Mouse (Mus musculus): ENCODE results near the gene Ampd2. TPM values are rescaled to one million over a fixed set of nuclear protein-coding genes. Genes with fewer than 3 reads are reported as not detected.

The Ampd2 gene
- polyA plus RNA-seq, 1 experiment from 2014 or later, result 51.9 TPM

- Histone ChIP-seq H3K4me3 (replicated peaks; ENCODE audit: low read length) (peak overlapping the region; percentile 69), H3K27me3 (ENCODE audit: control insufficient read depth, insufficient read depth, low read length) (no peaks in the 10 kb centered on the region), H3K9me3 (replicated peaks; ENCODE audit: control insufficient read depth, low read length) (no peaks in the 10 kb centered on the region), H3K9ac (ENCODE audit: low read length) (peak overlapping the region; percentile 84), H3K4me2 (ENCODE audit: low read depth, low read length) (peak overlapping the region; percentile 99), H3K27ac (ENCODE audit: low read length) (peak overlapping the region; percentile 96), H3K36me3 (ENCODE audit: control insufficient read depth, insufficient read depth, low read length) (peaks cover 5% of the 10 kb centered on the region; the same call in 1 of the 2 replicates), H3K4me1 (ENCODE audit: control insufficient read depth, insufficient read depth, low read length) (peaks cover 53% of the 10 kb centered on the region)
- ATAC-seq (ENCODE audit: insufficient read depth, low FRiP score), result peak; percentile 4; the same call in 1 of the 2 replicates
- 10% methylated on average over 13 of the region's 13 CpGs for WGBS
Observed at GRCm38 (mm10) chr3:108084767-108085270, 1.6 kb downstream of the Ampd2 start.

GRCm38 (mm10) chr3:108083904-108084407 is 2.5 kb downstream of the Ampd2 start:
- ATAC-seq (ENCODE audit: insufficient read depth, low FRiP score), result no peak
- Histone ChIP-seq H3K4me2 (ENCODE audit: low read depth, low read length) (peak overlapping the region; percentile 99), H3K9me3 (replicated peaks; ENCODE audit: control insufficient read depth, low read length) (no peaks in the 10 kb centered on the region), H3K27me3 (ENCODE audit: control insufficient read depth, insufficient read depth, low read length) (no peaks in the 10 kb centered on the region), H3K4me3 (replicated peaks; ENCODE audit: low read length) (peak overlapping the region; percentile 69; the same call in 1 of the 2 replicates), H3K4me1 (ENCODE audit: control insufficient read depth, insufficient read depth, low read length) (peaks cover 46% of the 10 kb centered on the region), H3K27ac (ENCODE audit: low read length) (no peak overlapping the region), H3K36me3 (ENCODE audit: control insufficient read depth, insufficient read depth, low read length) (peaks cover 5% of the 10 kb centered on the region; the same call in 1 of the 2 replicates), H3K9ac (ENCODE audit: low read length) (peak overlapping the region; percentile 84; the same call in 1 of the 2 replicates)
- 68% methylated on average over 4 of the region's 4 CpGs for WGBS

- Histone ChIP-seq H3K27ac (ENCODE audit: low read length) (no peak overlapping the region), H3K4me1 (ENCODE audit: control insufficient read depth, insufficient read depth, low read length) (peaks cover 42% of the 10 kb centered on the region), H3K4me2 (ENCODE audit: low read depth, low read length) (no peak overlapping the region), H3K9me3 (replicated peaks; ENCODE audit: control insufficient read depth, low read length) (no peaks in the 10 kb centered on the region), H3K36me3 (ENCODE audit: control insufficient read depth, insufficient read depth, low read length) (peaks cover 10% of the 10 kb centered on the region), H3K9ac (ENCODE audit: low read length) (no peak overlapping the region), H3K27me3 (ENCODE audit: control insufficient read depth, insufficient read depth, low read length) (no peaks in the 10 kb centered on the region), H3K4me3 (replicated peaks; ENCODE audit: low read length) (no peak overlapping the region)
- no peak for ATAC-seq (ENCODE audit: insufficient read depth, low FRiP score)
- WGBS, result 34% methylated on average over 2 of the region's 2 CpGs
Observed at GRCm38 (mm10) chr3:108083161-108083560, 3.3 kb downstream of the Ampd2 start.

- Histone ChIP-seq H3K9ac (ENCODE audit: low read length) (peak overlapping the region; percentile 57), H3K4me1 (ENCODE audit: control insufficient read depth, insufficient read depth, low read length) (peaks cover 41% of the 10 kb centered on the region), H3K36me3 (ENCODE audit: control insufficient read depth, insufficient read depth, low read length) (peaks cover 15% of the 10 kb centered on the region), H3K27ac (ENCODE audit: low read length) (peak overlapping the region; percentile 23; the same call in 1 of the 2 replicates), H3K27me3 (ENCODE audit: control insufficient read depth, insufficient read depth, low read length) (no peaks in the 10 kb centered on the region), H3K4me2 (ENCODE audit: low read depth, low read length) (peak overlapping the region; percentile 25; the same call in 1 of the 2 replicates), H3K4me3 (replicated peaks; ENCODE audit: low read length) (no peak overlapping the region; the same call in 1 of the 2 replicates), H3K9me3 (replicated peaks; ENCODE audit: control insufficient read depth, low read length) (no peaks in the 10 kb centered on the region)
- 72% methylated on average over 1 of the region's 1 CpGs for WGBS
- no peak for ATAC-seq (ENCODE audit: insufficient read depth, low FRiP score)
Observed at GRCm38 (mm10) chr3:108082251-108082875, 4.1 kb downstream of the Ampd2 start.

GRCm38 (mm10) chr3:108081681-108082080 is 4.8 kb downstream of the Ampd2 start:
- peak overlapping the region; percentile 38; the same call in 1 of the 2 replicates for H3K27ac ChIP-seq (ENCODE audit: low read length)
- H3K36me3 ChIP-seq (ENCODE audit: control insufficient read depth, insufficient read depth, low read length), result peaks cover 16% of the 10 kb centered on the region
- no peaks in the 10 kb centered on the region for H3K9me3 ChIP-seq (replicated peaks; ENCODE audit: control insufficient read depth, low read length)
- peaks cover 34% of the 10 kb centered on the region for H3K4me1 ChIP-seq (ENCODE audit: control insufficient read depth, insufficient read depth, low read length)
- no peaks in the 10 kb centered on the region for H3K27me3 ChIP-seq (ENCODE audit: control insufficient read depth, insufficient read depth, low read length)
- ATAC-seq (ENCODE audit: insufficient read depth, low FRiP score), result no peak
- H3K4me3 ChIP-seq (replicated peaks; ENCODE audit: low read length), result no peak overlapping the region
- H3K9ac ChIP-seq (ENCODE audit: low read length), result peak overlapping the region; percentile 57
- 48% methylated on average over 4 of the region's 4 CpGs for WGBS
- peak overlapping the region; percentile 25; the same call in 1 of the 2 replicates for H3K4me2 ChIP-seq (ENCODE audit: low read depth, low read length)

GRCm38 (mm10) chr3:108076836-108077235 is 9.6 kb downstream of the Ampd2 start:
- H3K9ac ChIP-seq (ENCODE audit: low read length), result no peak overlapping the region
- no peak overlapping the region for H3K4me3 ChIP-seq (replicated peaks; ENCODE audit: low read length)
- H3K27ac ChIP-seq (ENCODE audit: low read length), result no peak overlapping the region
- H3K4me1 ChIP-seq (ENCODE audit: control insufficient read depth, insufficient read depth, low read length), result peaks cover 4% of the 10 kb centered on the region
- H3K36me3 ChIP-seq (ENCODE audit: control insufficient read depth, insufficient read depth, low read length), result peaks cover 38% of the 10 kb centered on the region
- no peaks in the 10 kb centered on the region for H3K9me3 ChIP-seq (replicated peaks; ENCODE audit: control insufficient read depth, low read length)
- no peak overlapping the region for H3K4me2 ChIP-seq (ENCODE audit: low read depth, low read length)
- ATAC-seq (ENCODE audit: insufficient read depth, low FRiP score), result no peak
- WGBS, result 92% methylated on average over 9 of the region's 9 CpGs
- no peaks in the 10 kb centered on the region for H3K27me3 ChIP-seq (ENCODE audit: control insufficient read depth, insufficient read depth, low read length)

- Histone ChIP-seq H3K27me3 (ENCODE audit: control insufficient read depth, insufficient read depth, low read length) (no peaks in the 10 kb centered on the region), H3K4me2 (ENCODE audit: low read depth, low read length) (no peak overlapping the region), H3K4me3 (replicated peaks; ENCODE audit: low read length) (no peak overlapping the region), H3K27ac (ENCODE audit: low read length) (no peak overlapping the region), H3K9me3 (replicated peaks; ENCODE audit: control insufficient read depth, low read length) (no peaks in the 10 kb centered on the region), H3K4me1 (ENCODE audit: control insufficient read depth, insufficient read depth, low read length) (peaks cover 7% of the 10 kb centered on the region), H3K9ac (ENCODE audit: low read length) (no peak overlapping the region), H3K36me3 (ENCODE audit: control insufficient read depth, insufficient read depth, low read length) (peaks cover 27% of the 10 kb centered on the region)
- 63% methylated on average over 10 of the region's 10 CpGs for WGBS
- ATAC-seq (ENCODE audit: insufficient read depth, low FRiP score), result no peak
Observed at GRCm38 (mm10) chr3:108072983-108073569, 13.4 kb downstream of the Ampd2 start.

- no peak overlapping the region for H3K27ac ChIP-seq (ENCODE audit: low read length)
- peaks cover 11% of the 10 kb centered on the region for H3K36me3 ChIP-seq (ENCODE audit: control insufficient read depth, insufficient read depth, low read length)
- peak overlapping the region; percentile 34; the same call in 1 of the 2 replicates for H3K4me2 ChIP-seq (ENCODE audit: low read depth, low read length)
- WGBS, result 65% methylated on average over 10 of the region's 10 CpGs
- H3K9me3 ChIP-seq (replicated peaks; ENCODE audit: control insufficient read depth, low read length), result no peaks in the 10 kb centered on the region
- peaks cover 7% of the 10 kb centered on the region for H3K4me1 ChIP-seq (ENCODE audit: control insufficient read depth, insufficient read depth, low read length)
- no peaks in the 10 kb centered on the region for H3K27me3 ChIP-seq (ENCODE audit: control insufficient read depth, insufficient read depth, low read length)
- no peak for ATAC-seq (ENCODE audit: insufficient read depth, low FRiP score)
- peak overlapping the region; percentile 52; the same call in 1 of the 2 replicates for H3K9ac ChIP-seq (ENCODE audit: low read length)
- H3K4me3 ChIP-seq (replicated peaks; ENCODE audit: low read length), result no peak overlapping the region
Observed at GRCm38 (mm10) chr3:108070295-108071293, 15.9 kb downstream of the Ampd2 start.

Data from stomach, embryonic 16.5 days (tissue).